Comparison of ENCODE assay signal across 10 mouse cellular contexts in the genomic region with DNA sequence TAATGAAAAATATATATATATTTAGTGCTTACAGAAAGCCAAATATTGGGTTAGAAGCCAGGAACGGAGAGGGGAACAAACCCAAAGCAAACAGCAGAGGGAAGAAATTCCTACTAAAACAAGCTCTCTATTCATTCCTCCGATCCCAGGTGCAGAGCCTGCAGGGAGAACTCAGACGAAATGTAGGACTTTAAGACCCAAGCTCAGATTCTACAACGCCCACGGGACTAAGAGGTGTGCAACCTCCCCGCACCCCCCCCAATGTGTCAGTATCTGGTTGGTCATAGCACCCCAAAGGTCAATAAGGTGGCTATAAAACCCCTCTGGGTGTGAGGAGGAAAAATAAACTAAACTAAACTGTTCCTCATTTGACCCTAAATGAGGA.
DNase-seq lines count a peak whose midpoint lies in the region; ATAC-seq and TF ChIP-seq lines count a peak whose summit lies in the region.
"Had no signal": no experiment of that assay in that cellular context is flagged by ENCODE, and none has a peak within 500 bp of the region (broad histone marks: within the 10 kb centered on the region; RNA-seq: fewer than 3 reads in every experiment).

No protein-coding gene starts in this region.

- peak overlapping the region; percentile 23; the same call in 1 of the 2 replicates for H3K4me2 ChIP-seq in heart, postnatal 0 days (ENCODE audit: low read depth, low read length)
- peak overlapping the region; percentile 34 for H3K4me2 ChIP-seq in embryonic facial prominence, embryonic 15.5 days (replicated peaks)
- H3K4me2 ChIP-seq in limb, embryonic 15.5 days = peak overlapping the region; percentile 45
- H3K4me2 ChIP-seq: forebrain, embryonic 12.5 days had no signal

- H3K27ac ChIP-seq in heart, postnatal 0 days (ENCODE audit: low read depth) = no peak overlapping the region
- peak overlapping the region; percentile 76 for H3K27ac ChIP-seq in embryonic facial prominence, embryonic 10.5 days (replicated peaks)
- H3K27ac ChIP-seq in embryonic facial prominence, embryonic 15.5 days (replicated peaks) = peak overlapping the region; percentile 79
- H3K27ac ChIP-seq in limb, embryonic 15.5 days = peak overlapping the region; percentile 91

- H3K9me3 ChIP-seq in heart, postnatal 0 days (replicated peaks; ENCODE audit: control insufficient read depth, low read length) = no peaks in the 10 kb centered on the region
- H3K9me3 ChIP-seq in embryonic facial prominence, embryonic 10.5 days = no peaks in the 10 kb centered on the region
- no peaks in the 10 kb centered on the region for H3K9me3 ChIP-seq in embryonic facial prominence, embryonic 15.5 days (replicated peaks)
- H3K9me3 ChIP-seq in limb, embryonic 15.5 days = no peaks in the 10 kb centered on the region
- H3K9me3 ChIP-seq: forebrain, embryonic 12.5 days had no signal

- ATAC-seq in heart, postnatal 0 days (ENCODE audit: insufficient read depth, low read depth) = no peak
- peak; percentile 12; the same call in 1 of the 2 replicates for ATAC-seq in embryonic facial prominence, embryonic 15.5 days (ENCODE audit: insufficient number of reproducible peaks, low FRiP score, low TSS enrichment, low read depth)
- ATAC-seq in limb, embryonic 15.5 days (ENCODE audit: insufficient number of reproducible peaks, low FRiP score, low TSS enrichment, low read depth) = peak; percentile 79

- no peak for TF ChIP-seq CTCF in heart, postnatal 0 days (IDR thresholded peaks at IDR 0.05; ENCODE audit: low read depth)

- TF ChIP-seq EP300 in heart, postnatal 0 days (IDR thresholded peaks at IDR 0.05; ENCODE audit: low read depth) = no peak

- H3K4me3 ChIP-seq in heart, postnatal 0 days (ENCODE audit: low read depth, low read length) = no peak overlapping the region
- peak overlapping the region; percentile 45 for H3K4me3 ChIP-seq in embryonic facial prominence, embryonic 10.5 days
- H3K4me3 ChIP-seq in embryonic facial prominence, embryonic 15.5 days (replicated peaks) = peak overlapping the region; percentile 9
- H3K4me3 ChIP-seq in limb, embryonic 15.5 days = peak overlapping the region; percentile 11; the same call in 1 of the 2 replicates
- H3K4me3 ChIP-seq: forebrain, embryonic 12.5 days had no signal

- no peaks in the 10 kb centered on the region for H3K36me3 ChIP-seq in heart, postnatal 0 days (replicated peaks; ENCODE audit: control insufficient read depth, insufficient read depth, low read length)
- H3K36me3 ChIP-seq in embryonic facial prominence, embryonic 10.5 days (replicated peaks) = no peaks in the 10 kb centered on the region
- H3K36me3 ChIP-seq in embryonic facial prominence, embryonic 15.5 days = no peaks in the 10 kb centered on the region
- H3K36me3 ChIP-seq in limb, embryonic 15.5 days = no peaks in the 10 kb centered on the region
- H3K36me3 ChIP-seq: forebrain, embryonic 12.5 days had no signal

- H3K27me3 ChIP-seq in heart, postnatal 0 days (ENCODE audit: control insufficient read depth, insufficient read depth, low read length) = 0 out of 2 replicates have a peak, but pooled peaks cover 7% of the 10 kb centered on the region
- H3K27me3 ChIP-seq in embryonic facial prominence, embryonic 10.5 days (replicated peaks; ENCODE audit: low read depth, poor library complexity, severe bottlenecking) = peaks cover 23% of the 10 kb centered on the region
- H3K27me3 ChIP-seq in embryonic facial prominence, embryonic 15.5 days = no peaks in the 10 kb centered on the region
- H3K27me3 ChIP-seq in limb, embryonic 15.5 days = no peaks in the 10 kb centered on the region

- DNase-seq in heart, postnatal 0 days (ENCODE audit: low spot score) = no peak
- DNase-seq in heart, postnatal 14 days = no peak
- DNase-seq in embryonic facial prominence, embryonic 10.5 days (ENCODE audit: low spot score) = peak; percentile 62
- DNase-seq in cerebellum, adult 11 months = no peak
- DNase-seq in thymus, postnatal 36 days = no peak
- DNase-seq: right cerebral cortex, postnatal 4 days; thymus, postnatal 14 days had no signal

- H3K9ac ChIP-seq in heart, postnatal 0 days (replicated peaks; ENCODE audit: low read depth, low read length) = no peak overlapping the region
- no peak overlapping the region for H3K9ac ChIP-seq in embryonic facial prominence, embryonic 15.5 days
- H3K9ac ChIP-seq in limb, embryonic 15.5 days = no peak overlapping the region
- H3K9ac ChIP-seq: forebrain, embryonic 12.5 days had no signal

- intact Hi-C loops in heart, postnatal 14 days (cut with DNase I) = no loop called here

- 0 out of 2 replicates have a peak, but pooled peaks cover 3% of the 10 kb centered on the region for H3K4me1 ChIP-seq in heart, postnatal 0 days (ENCODE audit: control insufficient read depth, insufficient read depth)
- H3K4me1 ChIP-seq in embryonic facial prominence, embryonic 10.5 days = peaks cover 27% of the 10 kb centered on the region
- H3K4me1 ChIP-seq in embryonic facial prominence, embryonic 15.5 days = peaks cover 22% of the 10 kb centered on the region
- peaks cover 31% of the 10 kb centered on the region for H3K4me1 ChIP-seq in limb, embryonic 15.5 days

- 46% methylated on average over 6 of the region's 6 CpGs for WGBS in heart, postnatal 0 days
- 17% methylated on average over 6 of the region's 6 CpGs for WGBS in embryonic facial prominence, embryonic 10.5 days
- WGBS in embryonic facial prominence, embryonic 15.5 days = 20% methylated on average over 6 of the region's 6 CpGs
- 14% methylated on average over 6 of the region's 6 CpGs for WGBS in limb, embryonic 15.5 days
